Mouse (Mus musculus) limb, embryonic 15.5 days (tissue): ENCODE results near the gene Naalad2. TPM values are rescaled to one million over a fixed set of nuclear protein-coding genes. Genes with fewer than 3 reads are reported as not detected.
A peak's percentile ranks its signal among the peaks of the same experiment; 100 is the strongest.
"Not testable (repeated sequence)": the region's sequence is repeated elsewhere in the genome, so short reads cannot be mapped to it uniquely, and the experiment has no call there.

ENCODE experiments used
- ATAC-seq: fragments of 200-750 bp; cut with Nextera tagmentation; 2 replicates; pipeline ENCODE4 v1.8.0; 2017; ENCODE audit warnings: low read depth, moderate TSS enrichment; ENCODE audit not compliant: insufficient number of reproducible peaks, low FRiP score, low TSS enrichment
- H3K27ac ChIP-seq: fragments of 300-500 bp; sonication (generic); 2 replicates; pipeline ENCODE4 v1.5.1; 2015; ENCODE audit warnings: moderate library complexity, mild to moderate bottlenecking, inconsistent platforms
- H3K27me3 ChIP-seq: fragments of 300-500 bp; sonication (generic); 2 replicates; pipeline ENCODE4 v1.6.1; 2015; ENCODE audit warnings: inconsistent platforms
- H3K36me3 ChIP-seq: fragments of 300-500 bp; sonication (generic); 2 replicates; pipeline ENCODE4 v1.6.1; 2015; ENCODE audit warnings: inconsistent platforms
- H3K4me1 ChIP-seq: fragments of 300-500 bp; sonication (generic); 2 replicates; pipeline ENCODE4 v1.6.1; 2015; ENCODE audit warnings: inconsistent platforms
- H3K4me2 ChIP-seq: fragments of 300-500 bp; sonication (generic); 2 replicates; pipeline ENCODE4 v1.6.1; 2015; ENCODE audit warnings: mild to moderate bottlenecking, inconsistent platforms
- H3K4me3 ChIP-seq: fragments of 300-500 bp; sonication (generic); 2 replicates; pipeline ENCODE4 v1.5.1; 2015; ENCODE audit warnings: mild to moderate bottlenecking, inconsistent platforms
- H3K9ac ChIP-seq: fragments of 300-500 bp; sonication (generic); 2 replicates; pipeline ENCODE4 v1.6.1; 2015; ENCODE audit warnings: inconsistent platforms
- H3K9me3 ChIP-seq: fragments of 300-500 bp; sonication (generic); 2 replicates; pipeline ENCODE4 v1.6.1; 2016; ENCODE audit warnings: inconsistent platforms
- WGBS: fragments of 180-500 bp; shearing (Covaris S2); methylation state at CpG from one replicate; pipeline ENCODE4 v1.1.7; 2015; 5-methylcytosine and 5-hydroxymethylcytosine counted together
- polyA plus RNA-seq: library from polyadenylated mRNA; unstranded; fragments of >200 nt; fragmentation: Nextera tagmentation; extraction: Ambion mirVana; gene quantifications from 2 replicates; pipeline ENCODE4 v1.2.1, GENCODE M21; 2015

The Naalad2 gene
- polyA plus RNA-seq, 1 experiment from 2014 or later: 3.7 TPM

DNA sequence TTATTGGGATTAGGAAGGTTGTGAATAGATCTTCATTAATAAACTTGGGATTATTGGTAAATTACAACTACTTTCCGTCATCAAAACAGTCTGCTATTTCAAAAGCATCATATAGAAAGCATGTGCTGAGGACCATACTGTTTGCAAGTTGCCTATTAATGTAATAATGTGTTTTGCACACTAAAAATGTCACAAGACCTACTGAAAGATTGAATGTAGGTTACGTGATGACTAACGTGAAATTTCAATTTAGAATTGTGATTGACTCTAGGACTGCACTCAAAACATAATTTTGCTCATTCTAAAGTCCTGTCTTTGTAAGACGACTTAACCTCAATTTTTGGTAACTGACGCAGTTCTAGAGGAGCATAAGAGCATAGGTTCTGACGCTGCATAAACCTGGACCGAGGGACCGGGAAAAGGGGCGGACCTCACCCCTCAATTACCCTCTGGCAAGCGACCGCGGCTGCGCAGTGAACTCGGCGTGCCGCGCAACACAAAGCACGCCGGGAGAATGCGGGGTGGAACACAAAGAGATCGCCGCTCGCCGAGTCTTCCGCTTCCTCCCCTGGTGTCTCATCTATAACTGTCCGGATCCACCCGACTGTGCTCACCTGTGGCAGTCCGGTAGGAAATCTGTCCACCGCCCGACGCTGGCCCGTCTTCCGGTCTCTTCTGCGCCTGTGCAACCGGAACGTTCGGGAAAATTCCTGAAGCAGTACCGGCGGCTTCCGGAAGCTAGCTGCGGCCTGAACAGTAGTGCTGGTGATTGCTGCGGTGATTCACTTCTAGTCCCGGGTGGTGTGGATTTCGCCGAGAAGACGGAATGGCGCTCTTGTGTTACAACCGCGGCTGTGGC lies 111.0 kb downstream of the Naalad2 start, which contains the start of gene Chordc1:
Gene Chordc1, plus strand, starts transcription at position 555 of the 859 bp plus-strand sequence.
- Histone ChIP-seq H3K9ac (peak within 1 kb of the TSS; percentile 82), H3K27me3 (no peaks in the 10 kb centered on the region), H3K9me3 (no peaks in the 10 kb centered on the region), H3K36me3 (no peaks in the 10 kb centered on the region), H3K4me1 (peaks cover 7% of the 10 kb centered on the region), H3K27ac (peak within 1 kb of the TSS; percentile 91), H3K4me2 (peak within 1 kb of the TSS; percentile 59), H3K4me3 (peak within 1 kb of the TSS; percentile 91)
- peak; percentile 97 for ATAC-seq
- WGBS: 3% methylated on average over 49 of the region's 49 CpGs

DNA sequence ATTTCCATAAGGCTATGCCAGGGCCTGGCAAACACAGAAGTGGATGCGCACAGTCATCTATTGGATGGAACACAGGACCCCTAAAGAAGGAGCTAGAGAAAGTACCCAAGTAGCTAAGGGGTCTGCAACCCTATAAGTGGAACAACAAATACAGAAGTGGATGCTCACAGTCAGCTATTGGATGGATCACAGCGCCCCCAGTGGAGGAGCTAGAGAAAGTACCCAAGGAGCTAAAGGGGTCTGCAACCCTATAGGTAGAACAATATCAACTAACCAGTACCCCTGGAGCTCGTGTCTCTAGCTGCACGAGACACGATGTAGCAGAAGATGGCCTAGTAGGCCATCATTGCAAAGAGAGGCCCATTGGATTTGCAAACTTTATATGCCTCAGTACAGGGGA lies 124.1 kb downstream of the Naalad2 start:
- WGBS: 36% methylated on average over 5 of the region's 5 CpGs
- H3K4me2 ChIP-seq, H3K27ac ChIP-seq, H3K4me3 ChIP-seq, H3K9me3 ChIP-seq, H3K27me3 ChIP-seq, ATAC-seq, H3K4me1 ChIP-seq, H3K9ac ChIP-seq, H3K36me3 ChIP-seq: not testable (repeated sequence)

DNA sequence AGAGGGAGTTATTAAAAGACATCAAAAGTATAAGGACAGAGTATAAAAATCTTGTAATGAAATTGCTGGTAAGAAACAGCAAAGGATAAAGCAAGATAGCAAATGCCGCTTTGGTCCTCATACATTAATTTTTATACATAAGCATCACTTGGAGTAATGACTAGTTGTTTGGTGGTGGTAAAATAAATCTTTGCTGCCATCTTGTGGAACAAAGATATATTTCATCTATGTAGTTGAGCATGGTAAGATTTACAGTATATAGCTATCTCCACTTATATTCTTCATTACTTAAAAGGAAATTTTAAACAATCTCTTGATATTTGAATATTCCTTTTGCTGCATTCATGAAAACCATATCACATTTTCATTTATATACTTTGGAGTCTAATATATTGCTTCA lies 125.3 kb downstream of the Naalad2 start:
- H3K9me3 ChIP-seq: no peaks in the 10 kb centered on the region
- ATAC-seq: no peak

DNA sequence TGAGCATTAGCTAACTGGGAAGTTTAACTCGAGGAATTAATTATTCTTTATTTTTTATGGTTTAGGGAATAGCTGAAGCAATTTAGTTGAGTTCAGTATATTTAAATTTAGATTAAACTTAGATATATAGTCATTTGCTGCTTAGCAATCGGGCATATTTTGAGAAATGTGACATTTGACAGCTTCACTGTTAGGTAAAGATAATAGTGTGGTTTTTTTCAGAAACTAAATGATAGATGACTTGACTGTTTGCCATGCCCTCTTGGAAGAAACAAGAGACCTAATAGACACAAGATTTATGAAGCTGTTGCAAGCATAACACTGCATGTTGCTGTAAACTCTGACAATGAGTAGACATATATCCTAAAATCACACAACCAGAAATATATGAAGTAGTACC lies 126.0 kb downstream of the Naalad2 start:
- H3K27ac ChIP-seq: no peak overlapping the region
- no peak overlapping the region for H3K9ac ChIP-seq
- 44% methylated on average over 2 of the region's 2 CpGs for WGBS
- no peaks in the 10 kb centered on the region for H3K4me1 ChIP-seq
- no peaks in the 10 kb centered on the region for H3K27me3 ChIP-seq
- no peaks in the 10 kb centered on the region for H3K36me3 ChIP-seq
- no peak overlapping the region for H3K4me2 ChIP-seq
- H3K4me3 ChIP-seq: no peak overlapping the region
- no peak for ATAC-seq
- H3K9me3 ChIP-seq: no peaks in the 10 kb centered on the region

More for the DNA sequence above, 125.3 kb downstream of the Naalad2 start:
- no peak overlapping the region for H3K4me2 ChIP-seq
- H3K9ac ChIP-seq: no peak overlapping the region
- no peak overlapping the region for H3K4me3 ChIP-seq
- no peaks in the 10 kb centered on the region for H3K36me3 ChIP-seq
- no peak overlapping the region for H3K27ac ChIP-seq
- WGBS: 34% methylated on average over 1 of the region's 1 CpGs
- no peaks in the 10 kb centered on the region for H3K27me3 ChIP-seq
- H3K4me1 ChIP-seq: no peaks in the 10 kb centered on the region

DNA sequence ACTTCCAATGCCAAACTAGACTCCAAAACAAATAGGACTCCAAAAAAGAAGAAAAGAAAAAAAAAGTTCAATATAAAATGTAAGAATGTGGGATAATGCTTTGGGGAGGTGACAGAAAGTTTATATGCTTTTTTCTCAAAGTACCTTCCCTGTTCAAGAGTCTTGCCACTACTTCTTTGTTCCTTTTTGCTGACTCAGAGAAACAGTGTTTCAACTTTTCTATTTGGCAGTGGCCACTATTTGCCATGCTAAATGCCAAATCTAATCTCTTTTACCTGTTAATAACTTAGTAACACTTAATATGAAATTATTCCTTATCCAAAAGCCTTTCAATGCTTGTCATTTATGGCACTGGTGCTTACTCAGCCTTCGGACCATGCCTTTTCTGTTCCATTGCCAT lies 126.9 kb downstream of the Naalad2 start:
- Histone ChIP-seq H3K27ac (no peak overlapping the region), H3K9me3 (no peaks in the 10 kb centered on the region), H3K36me3 (no peaks in the 10 kb centered on the region), H3K9ac (no peak overlapping the region), H3K4me1 (no peaks in the 10 kb centered on the region), H3K4me3 (no peak overlapping the region), H3K27me3 (no peaks in the 10 kb centered on the region), H3K4me2 (no peak overlapping the region)
- 93% methylated on average over 1 of the region's 1 CpGs for WGBS
- no peak for ATAC-seq

Other genes with a start within 250 kb of the Naalad2 start
- 99.3 and 99.9 TPM in 2 replicates for gene Chordc1, start 110.9 kb downstream of the Naalad2 start, polyA plus RNA-seq
- not detected in 2 replicates for gene Ubtfl1, start 1.4 kb upstream of the Naalad2 start, polyA plus RNA-seq
- not detected in 2 replicates for gene Mbd3l2, start 27.7 kb upstream of the Naalad2 start, polyA plus RNA-seq
- 4.5 and 5.8 TPM in 2 replicates for gene Zfp558, start 75.3 kb upstream of the Naalad2 start, polyA plus RNA-seq
- gene Mbd3l1, start 75.4 kb upstream of the Naalad2 start, polyA plus RNA-seq: not detected in 2 replicates